Mouse (Mus musculus): ENCODE measurements around the gene Arntl.
"Not testable (repeated sequence)": the region's sequence is repeated elsewhere in the genome, so short reads cannot be mapped to it uniquely, and the experiment has no call there.

Gene Arntl

DNA sequence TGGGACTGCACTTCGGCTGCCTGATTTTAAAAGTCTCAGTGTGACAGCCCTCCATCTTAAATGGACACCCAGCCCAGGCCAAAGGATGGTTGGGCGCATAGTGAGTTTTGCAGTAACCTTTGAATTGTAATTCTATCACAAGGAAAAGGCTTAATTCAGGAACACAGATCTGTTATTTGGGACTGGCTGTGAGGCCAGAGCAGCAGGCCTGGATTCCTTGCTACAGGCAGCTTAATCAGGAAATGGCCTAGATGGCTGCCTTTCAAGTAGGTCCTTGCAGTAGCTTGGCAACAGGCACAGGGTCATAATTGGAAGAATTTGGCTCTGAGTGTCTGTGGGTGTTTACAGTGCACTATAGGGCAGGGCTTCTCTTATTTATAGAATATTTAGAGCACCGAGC lies 43.7 kb downstream of the Arntl start:
- DNase-seq (ENCODE audit: low read depth), result no peak

DNA sequence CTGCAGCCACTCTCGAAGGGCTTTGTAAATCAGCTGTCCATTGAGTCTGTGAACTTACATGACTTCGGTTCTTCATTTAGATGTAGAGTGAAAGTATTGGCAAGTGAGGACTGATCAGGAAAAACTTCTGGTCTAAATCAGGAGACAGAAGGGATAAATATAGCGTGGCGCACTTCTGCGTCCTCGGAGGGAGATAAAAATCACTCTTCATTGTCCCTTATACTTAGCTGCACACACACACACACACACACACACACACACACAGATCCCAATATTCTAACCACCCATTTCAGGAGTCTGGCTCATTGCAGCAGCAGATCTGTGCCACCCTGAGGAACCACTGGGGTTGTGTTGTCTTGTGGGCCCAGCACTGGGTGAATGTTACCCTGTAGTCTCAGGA lies 44.3 kb downstream of the Arntl start:
- DNase-seq (ENCODE audit: low read depth), result no peak

DNA sequence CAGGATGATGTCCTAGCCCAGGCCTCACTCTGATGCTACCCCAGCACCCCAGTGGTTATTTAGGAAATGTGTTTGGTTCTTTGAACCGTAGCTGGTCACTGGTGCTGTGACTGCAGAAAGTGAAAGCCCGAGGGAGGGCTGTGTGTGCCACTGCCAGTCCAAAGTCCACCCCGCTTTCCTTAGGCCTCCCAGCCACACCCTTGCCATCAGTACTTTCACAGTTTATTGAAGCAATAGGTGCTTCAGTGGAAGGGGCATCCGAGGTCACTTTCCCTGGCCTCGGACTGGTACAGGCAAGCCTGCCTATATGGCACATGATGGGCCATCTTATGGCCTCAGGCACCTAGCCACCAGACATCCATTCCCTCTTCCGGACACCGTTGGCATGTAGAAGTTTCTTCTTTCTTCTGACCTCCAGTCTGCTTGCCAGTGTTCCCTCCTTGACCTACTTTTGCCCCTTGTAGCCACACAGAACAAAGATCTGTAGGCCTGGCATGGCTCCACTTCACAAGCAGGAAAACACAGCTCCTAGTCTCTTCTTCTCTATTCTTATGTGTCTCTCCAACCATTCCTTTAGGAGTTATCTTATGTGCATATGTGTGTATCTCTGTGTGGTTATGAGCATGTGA lies 46.6 kb downstream of the Arntl start:
- no peak for DNase-seq (ENCODE audit: low read depth)

DNA sequence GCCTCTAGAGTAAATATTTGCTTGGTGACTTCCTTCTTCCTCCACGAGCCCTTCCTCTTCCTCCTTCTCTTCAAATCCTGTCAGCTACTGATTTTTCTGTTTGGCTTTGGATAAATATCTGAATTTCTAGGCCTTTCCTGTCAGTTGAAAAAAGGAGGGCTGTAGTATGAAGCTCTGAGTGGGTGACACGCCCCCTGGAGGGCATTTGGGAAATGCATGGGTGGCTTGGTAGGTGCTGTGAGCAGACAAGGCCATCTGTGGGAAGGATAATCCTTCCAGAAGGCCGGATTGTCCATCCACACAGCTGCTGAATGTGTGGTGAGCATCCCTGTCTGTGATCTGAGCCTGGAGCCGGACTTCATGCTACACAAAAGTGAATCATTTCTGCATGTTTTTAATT lies 48.8 kb downstream of the Arntl start:
- peak; percentile 46 for DNase-seq (ENCODE audit: low read depth)

DNA sequence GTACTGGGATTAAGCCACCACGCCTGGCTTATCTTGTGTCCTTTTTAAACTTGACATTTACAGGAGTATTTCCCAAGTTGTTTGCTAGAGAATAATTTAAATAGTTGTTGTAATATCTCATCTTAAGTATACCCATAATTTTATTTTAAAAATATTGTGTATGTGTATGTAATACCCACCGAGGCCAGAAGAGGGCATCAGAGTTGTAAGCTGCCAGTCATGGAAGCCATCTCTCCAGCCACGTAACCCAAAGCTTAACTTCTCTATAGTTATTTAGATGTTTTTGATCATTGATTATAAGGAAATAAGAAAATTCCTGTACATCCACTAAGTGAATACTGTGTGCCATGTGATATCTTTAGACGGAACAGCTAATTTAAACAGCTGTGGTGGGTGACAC lies 51.2 kb downstream of the Arntl start:
- DNase-seq (ENCODE audit: low read depth), result peak; percentile 64

DNA sequence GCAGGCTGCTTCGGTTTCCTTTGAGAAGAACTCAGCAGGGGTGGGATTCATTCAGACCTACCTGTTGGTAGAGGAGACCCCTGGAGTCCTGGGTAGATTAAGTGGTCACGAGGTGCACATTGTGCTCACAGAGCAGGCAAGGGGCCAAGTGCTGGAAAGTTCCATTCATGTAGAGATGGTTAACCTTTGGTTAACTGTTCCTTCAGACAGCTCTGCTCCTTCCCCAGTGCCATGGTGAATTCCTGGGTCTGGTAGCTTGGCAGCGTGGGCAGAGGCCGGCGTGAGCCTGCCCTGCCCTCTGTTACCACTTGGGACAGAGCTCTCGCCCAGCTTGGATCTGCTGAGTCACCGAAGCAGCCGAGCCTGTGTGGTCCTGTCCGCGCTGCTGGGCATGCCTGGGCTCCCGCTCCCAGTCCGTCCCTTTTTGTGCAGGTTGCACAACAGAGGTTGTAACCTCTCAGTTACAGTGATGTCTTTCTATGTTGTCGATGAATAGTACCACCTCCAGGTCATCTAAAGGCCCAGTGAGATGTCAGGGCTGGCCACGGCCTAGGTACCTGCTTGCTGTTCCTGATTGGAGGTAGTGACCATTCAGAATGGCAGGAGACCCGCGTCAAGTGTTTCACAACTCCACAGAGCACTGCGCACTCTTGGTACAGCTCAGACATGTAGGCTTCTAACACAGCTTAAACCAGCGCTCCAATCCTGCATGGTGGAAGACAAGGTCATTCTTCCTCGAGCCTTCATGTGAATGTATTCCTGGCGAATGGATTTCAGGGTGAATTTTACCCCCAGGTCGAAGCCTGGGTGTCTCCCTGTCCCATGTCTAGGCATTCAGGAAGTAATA lies 53.3 kb downstream of the Arntl start:
- peak; percentile 59 for DNase-seq (ENCODE audit: low read depth)

DNA sequence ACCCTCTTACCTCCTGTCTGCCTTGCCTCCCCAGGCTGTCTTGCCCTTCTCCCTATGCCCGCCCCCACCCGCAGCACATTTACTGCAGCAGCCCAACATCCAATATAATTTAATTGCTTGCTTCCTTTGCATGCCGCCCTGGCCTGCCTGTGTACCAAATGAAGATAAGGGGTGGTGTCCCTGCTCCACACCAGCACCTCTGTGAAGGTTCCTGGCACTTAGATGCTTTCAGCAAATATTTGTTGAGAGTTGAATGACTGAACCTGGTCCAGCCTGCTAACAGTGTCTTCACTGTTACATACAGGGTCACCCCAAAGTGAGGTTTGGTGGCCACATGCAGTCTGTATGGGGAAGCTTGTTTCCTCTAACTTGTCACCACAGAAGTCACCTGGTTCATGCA lies 54.4 kb downstream of the Arntl start:
- no peak for DNase-seq (ENCODE audit: low read depth)

DNA sequence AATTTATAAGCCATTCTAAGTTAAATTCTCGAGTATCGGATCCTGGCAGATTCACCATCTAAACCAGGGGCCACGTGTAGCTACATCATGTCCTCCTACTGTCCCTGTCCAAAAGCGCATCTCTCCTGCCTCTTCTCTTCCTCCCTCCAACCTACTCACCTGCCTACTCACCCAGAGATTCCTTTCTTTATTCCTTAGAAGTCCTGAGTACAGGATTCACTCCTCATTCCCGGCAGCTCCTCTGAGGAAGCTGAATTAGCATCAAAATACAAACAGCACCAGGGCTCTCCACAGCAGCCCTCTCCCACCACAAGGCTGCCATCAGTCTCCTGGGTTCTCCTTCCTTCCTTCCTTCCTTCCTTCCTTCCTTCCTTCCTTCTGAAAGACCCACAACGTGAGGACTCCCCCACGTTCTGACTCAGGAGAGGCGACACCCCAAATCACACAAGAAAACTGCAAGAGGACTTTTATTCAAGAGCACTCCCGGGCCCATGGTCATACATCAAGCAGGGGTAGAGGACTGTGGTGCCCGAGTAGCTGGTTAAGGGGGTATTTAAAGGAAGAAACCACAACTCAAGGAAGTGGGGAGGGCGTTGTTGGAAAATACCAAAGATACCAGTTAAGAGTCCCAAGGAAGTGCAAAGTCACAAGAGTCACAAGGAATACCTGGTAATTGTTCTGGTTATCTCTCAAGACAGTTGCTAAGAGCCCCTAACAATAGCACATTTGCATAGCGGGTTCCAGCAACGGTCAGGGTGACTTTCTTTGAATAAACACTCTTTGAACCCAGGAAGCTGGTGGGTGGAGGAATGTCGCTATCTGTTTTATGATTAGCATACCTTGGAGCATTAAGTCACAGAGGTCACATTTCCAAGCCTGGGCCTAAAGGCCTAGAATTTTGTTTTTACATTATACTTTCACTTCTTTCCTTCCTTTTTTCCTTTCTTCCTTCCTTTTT lies 55.5 kb downstream of the Arntl start:
- not testable (repeated sequence) for DNase-seq (ENCODE audit: low read depth)

DNA sequence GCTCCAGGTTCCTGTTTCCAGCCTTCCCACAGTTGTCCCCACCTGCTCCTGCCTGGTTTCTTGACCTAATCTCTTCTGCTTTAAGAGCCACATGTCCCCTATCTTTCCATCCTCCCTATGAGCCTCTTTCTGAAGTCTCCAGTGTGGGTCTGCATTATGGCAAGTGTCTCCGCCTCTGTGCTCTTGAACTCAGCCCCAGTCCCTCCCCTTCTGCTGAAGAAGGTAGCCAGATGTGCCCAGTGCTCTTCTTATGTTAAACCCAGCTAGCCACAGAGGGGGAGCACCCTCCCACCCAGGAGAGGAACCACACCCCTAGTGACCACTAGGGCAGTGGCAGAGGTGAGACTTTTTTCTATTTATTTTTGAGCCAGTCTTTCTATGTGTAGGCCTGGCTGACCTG lies 56.7 kb downstream of the Arntl start:
- DNase-seq (ENCODE audit: low read depth), result no peak

DNA sequence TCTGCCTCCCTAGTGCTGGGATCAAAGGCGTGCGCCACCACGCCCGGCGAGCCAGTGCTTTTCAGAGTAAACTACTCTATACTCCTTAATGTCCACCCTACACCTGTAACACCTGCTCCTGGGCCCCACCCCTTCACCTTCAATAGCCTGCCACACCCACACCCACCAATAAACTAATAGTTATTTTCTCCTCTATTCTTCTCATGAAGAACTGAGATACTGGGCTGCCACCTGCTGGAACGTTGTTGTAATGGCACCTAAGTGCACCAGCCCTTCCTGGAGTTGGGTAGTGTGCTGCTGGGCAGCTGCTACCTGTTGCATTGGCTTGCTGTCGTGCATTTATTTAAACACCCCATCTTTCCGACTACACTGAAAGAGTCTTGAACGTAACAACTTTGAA lies 61.0 kb downstream of the Arntl start:
- peak; percentile 41 for DNase-seq (ENCODE audit: low read depth)

DNA sequence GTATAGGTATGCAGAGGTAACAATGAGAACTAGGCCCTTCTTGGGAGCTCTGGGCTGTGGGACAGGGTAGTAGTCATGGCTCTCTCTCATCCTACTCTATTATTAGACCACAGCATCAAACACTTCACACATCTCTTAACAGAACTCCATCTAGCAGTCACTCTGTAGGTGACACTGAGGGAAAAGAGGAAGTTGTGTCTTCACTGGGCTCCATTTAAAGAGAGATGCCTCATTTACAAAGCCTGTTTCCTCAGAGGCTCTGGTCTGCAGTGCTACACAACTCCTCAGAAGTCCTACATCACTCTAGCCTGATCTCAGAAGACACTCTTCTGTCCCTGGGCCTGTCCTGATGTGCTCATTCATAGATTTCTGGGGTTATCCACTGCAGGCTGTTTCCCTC lies 61.8 kb downstream of the Arntl start:
- no peak for DNase-seq (ENCODE audit: low read depth)

DNA sequence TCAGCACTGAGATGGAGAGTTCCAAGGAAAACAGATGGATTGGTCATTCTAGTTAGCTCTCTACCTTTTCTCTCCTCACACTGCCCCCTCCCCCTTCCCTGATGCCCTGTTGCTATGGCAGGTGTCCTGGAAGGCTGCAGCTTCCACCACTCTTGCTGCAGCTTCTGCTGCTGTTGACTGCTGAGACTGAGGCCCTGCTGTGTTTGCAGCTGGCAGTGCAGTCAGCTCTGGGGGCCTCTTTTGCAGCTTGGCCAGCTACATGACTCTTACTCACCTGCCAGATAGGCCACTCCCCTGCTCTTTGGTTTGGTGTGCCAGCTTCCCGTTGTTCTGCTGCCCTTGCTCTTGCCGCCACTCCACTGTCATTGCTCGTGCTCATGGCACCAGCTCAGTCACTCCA lies 62.7 kb downstream of the Arntl start:
- no peak for DNase-seq (ENCODE audit: low read depth)

DNA sequence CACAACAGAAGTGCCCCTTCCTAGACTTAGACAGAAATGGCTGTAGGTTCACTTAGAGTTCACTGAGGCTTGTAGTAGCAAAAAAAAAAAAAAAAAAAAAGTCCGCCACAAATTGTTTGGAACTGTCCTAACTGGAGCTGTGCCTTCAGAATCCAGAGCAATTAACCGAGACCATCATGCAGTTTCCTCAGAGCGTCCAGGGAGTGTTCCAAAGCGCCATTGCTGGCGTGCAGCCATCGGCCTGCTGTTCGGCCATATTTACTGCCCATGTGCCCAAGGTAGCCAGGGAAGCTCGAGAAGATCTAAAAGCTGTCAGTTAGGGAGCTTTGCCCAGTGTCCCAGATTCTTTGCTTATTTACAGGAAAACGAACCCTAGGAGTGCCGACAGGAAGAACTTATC lies 63.3 kb downstream of the Arntl start:
- no peak for DNase-seq (ENCODE audit: low read depth)

DNA sequence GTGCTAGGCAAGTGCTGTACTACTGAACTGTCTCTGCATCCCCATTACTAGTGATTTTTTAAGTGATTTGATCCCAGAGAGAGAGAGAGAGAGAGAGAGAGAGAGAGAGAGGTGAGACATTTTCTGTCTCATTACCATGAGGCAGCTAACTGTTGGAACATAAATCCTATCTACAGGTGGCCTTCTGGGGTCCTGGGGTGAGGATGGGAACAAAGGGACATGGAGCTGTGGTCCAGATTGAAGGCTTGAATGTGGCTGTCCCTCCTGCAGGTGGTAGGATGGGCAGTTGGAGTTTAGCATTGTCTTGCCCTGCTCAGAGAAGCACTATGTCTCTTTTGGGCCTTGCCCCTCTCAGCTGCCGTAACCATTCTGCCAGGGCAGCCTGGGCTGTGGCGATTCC lies 63.7 kb downstream of the Arntl start:
- DNase-seq (ENCODE audit: low read depth), result no peak

DNA sequence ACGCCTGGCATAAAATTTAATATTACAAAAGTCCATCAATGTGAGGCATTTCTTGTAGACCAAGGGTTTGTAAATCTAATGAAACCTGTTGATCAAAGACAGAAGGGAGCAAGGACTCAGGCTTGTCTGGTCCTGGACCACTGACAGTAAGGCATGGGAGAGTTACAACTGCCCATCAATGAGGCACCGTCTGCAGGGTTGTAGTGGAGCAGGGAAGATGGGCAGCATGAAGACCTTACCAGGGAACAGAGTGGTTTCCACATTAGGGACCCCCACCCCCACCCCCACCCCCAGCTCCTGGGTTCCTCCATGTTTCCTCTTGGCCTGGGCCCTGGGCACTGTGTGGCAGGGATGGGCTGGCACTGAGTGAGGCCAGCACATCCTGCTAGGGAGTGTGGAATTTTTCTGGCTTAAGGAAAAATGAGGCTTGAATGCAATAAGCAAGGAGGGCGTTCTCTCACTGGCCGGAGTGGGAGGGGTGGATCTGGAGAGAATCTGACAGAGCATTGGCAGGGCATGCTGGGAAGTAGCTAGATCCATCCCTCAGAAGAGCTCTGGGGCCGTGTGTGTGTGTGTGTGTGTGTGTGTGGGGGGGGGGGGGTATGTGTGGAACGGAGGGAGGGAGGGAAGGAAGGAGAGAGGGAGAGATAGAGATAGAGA lies 65.2 kb downstream of the Arntl start:
- no peak for DNase-seq (ENCODE audit: low read depth)

DNA sequence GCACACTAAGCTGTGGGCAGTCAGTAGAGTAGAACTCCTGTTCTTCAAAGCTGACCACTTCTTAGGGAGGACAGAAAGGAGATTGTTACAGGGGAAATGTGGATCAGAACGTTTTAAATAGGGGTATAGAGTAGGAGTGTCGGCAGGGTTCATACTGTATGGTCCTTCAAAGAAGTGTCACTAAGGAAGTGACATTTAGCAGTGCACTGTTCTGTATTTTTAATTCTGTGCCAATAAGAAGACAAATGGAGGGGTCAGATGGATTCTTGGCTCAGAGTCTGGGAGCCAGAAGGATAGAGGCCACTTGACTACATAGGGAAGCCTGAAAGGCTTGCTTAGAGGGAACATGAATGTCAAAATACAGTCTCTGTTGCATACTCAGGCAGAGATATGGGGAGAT lies 70.0 kb downstream of the Arntl start:
- no peak for DNase-seq (ENCODE audit: low read depth)

DNA sequence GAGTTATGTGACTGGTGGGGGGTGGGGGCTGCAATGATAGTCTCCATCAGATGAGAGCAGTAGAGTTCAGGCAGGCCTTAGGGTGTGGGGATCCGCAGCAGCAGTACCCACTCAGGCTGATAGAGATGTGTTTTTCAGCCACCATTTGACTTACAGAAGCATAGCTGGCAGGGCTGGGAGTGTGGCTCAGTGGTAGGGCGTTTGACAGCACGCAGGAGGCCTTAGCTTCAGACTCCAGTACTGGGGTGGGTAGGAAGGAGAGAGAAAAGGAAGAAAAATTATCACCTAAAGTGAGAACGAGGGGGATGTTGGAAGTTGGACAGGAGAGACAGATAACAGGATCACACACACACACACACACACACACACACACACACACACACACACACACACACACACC lies 71.2 kb downstream of the Arntl start:
- no peak for DNase-seq (ENCODE audit: low read depth)

DNA sequence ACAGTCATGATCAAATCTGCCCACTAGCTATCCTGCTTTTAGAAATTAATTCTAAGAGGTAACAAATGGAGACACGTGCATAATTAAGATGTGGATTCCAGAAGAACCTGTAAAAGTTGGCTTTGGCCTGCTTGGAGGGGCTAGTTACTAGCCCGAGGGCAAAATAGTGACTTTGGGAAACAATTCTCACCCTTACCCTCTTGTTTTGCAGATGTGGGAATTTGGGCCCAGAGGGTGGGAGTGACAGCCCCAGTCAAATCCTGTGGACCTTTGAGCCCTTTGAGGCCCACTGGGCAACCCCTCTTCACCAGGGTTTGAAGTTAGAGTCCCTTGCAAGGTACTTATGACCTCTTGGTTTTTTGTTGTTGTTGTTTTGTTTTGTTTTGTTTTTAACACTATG lies 72.0 kb downstream of the Arntl start:
- no peak for DNase-seq (ENCODE audit: low read depth)

DNA sequence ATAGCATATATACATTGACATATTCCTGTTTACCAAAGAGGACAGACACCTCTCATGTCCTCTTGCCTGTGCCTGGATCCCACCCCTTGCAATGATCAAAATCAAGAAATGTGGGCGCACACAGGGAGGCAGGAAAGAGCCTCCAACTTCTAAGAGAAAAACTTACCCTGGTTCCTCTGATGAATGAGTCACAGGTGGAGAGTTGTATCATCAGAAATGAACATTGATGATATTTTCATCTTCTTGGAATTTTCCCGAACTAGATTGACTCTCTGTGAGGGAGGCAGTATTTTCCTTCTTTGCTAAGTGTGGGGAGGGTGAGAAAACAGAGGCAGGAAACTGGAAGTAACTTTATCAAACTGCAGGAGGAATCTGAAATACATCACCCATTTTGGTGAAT lies 78.1 kb downstream of the Arntl start:
- no peak for DNase-seq (ENCODE audit: low read depth)

DNA sequence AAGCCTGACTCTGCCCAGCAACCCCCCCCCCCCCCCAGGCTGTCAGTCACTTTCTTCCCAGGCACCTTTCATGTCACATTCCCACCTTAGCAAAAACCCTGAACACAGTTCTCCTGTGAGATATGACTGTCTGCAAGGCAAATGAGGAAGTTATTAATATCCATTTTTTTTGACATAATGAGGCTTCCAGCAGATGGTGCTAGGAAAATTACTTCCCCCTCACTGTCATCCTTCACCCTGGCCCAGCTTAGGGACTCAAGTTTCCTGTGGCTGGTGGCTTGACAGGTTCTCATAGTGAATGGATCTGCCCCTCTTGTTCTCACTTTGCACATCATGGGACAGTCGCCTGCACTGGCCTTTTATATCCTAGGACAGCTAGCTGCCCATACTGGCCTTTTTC lies 81.9 kb downstream of the Arntl start:
- peak; percentile 47 for DNase-seq (ENCODE audit: low read depth)

DNA sequence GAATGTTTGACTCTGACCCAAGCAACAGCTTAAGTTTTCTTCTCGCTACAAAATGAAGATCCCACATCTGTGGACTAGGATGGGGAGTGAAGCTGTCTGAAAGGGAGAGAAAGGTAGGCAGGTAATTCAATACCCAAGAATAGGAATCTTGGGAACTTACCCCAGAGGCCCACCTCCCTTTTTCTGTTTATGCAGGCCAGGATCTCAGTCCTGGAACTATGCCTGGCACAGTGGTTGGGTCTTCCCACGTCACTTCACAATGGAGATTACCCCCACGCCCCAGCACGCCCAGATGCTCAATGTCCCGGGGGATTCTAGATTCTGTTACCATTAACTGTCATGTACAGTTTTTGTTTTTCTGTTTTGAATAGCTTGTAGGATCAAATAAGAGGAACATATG lies 84.5 kb downstream of the Arntl start:
- no peak for DNase-seq (ENCODE audit: low read depth)

DNA sequence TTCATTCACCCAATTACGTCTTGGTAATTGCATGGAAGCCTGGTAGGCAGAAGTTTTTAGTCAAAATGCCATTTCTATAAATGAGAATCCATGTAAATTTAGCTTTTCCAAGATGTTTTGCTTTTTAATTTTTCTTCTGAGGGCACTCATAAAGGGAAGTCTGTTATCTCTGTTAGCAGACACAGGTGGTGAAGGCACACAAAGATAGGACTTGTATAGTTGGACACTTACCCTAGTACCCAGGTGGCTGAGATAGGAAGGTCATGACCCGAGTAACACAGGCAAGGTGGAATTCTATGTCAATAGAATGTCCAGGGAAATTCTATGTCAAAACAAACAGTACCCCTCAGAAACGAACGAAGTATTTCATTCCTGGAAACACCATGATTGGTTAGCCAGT lies 84.9 kb downstream of the Arntl start:
- DNase-seq (ENCODE audit: low read depth), result no peak
